Mouse (Mus musculus): ENCODE measurements at regions not wholly inside any gene's neighbourhood (a gene's known extent, or its start where the extent isn't known, plus 50 kb on each side); places are given as distances from the start of the nearest gene placed in this dataset.

- TF ChIP-seq CTCF (conservative IDR thresholded peaks at IDR 0.05): peak; percentile 30
- no peak for DNase-seq (ENCODE audit: low spot score in 2 of 2)
- Histone ChIP-seq H3K27ac (no peak overlapping the region), H3K4me3 (no peak overlapping the region)
These were observed 89.1 kb downstream of the 9330182O14Rik start for GRCm38 (mm10) chr15:40223272-40223671.

GRCm38 (mm10) chr15:40241764-40242163 is 107.6 kb downstream of the 9330182O14Rik start:
- Histone ChIP-seq H3K27ac (no peak overlapping the region), H3K4me3 (no peak overlapping the region)
- DNase-seq (ENCODE audit: low spot score in 2 of 2): no peak
- TF ChIP-seq CTCF (conservative IDR thresholded peaks at IDR 0.05): no peak

GRCm38 (mm10) chr15:40248966-40249365 is 114.8 kb downstream of the 9330182O14Rik start:
- TF ChIP-seq CTCF (conservative IDR thresholded peaks at IDR 0.05): no peak

GRCm38 (mm10) chr15:40259433-40259832 is 125.3 kb downstream of the 9330182O14Rik start:
- TF ChIP-seq CTCF (conservative IDR thresholded peaks at IDR 0.05): no peak
- Histone ChIP-seq H3K4me3 (no peak overlapping the region), H3K27ac (no peak overlapping the region)
- no peak for DNase-seq (ENCODE audit: low spot score in 2 of 2)

More at GRCm38 (mm10) chr15:40248966-40249365, 114.8 kb downstream of the 9330182O14Rik start:
- Histone ChIP-seq H3K4me3 (no peak overlapping the region), H3K27ac (no peak overlapping the region)
- DNase-seq (ENCODE audit: low spot score in 2 of 2): no peak

- no peak for DNase-seq (ENCODE audit: low spot score in 2 of 2)
- TF ChIP-seq CTCF (conservative IDR thresholded peaks at IDR 0.05): no peak
- H3K27ac ChIP-seq: no peak overlapping the region
- H3K4me3 ChIP-seq: no peak overlapping the region
These were observed 144.9 kb downstream of the 9330182O14Rik start for GRCm38 (mm10) chr15:40279021-40279420.

GRCm38 (mm10) chr15:40280551-40280950 is 146.4 kb downstream of the 9330182O14Rik start:
- TF ChIP-seq CTCF (conservative IDR thresholded peaks at IDR 0.05): no peak
- no peak overlapping the region for H3K4me3 ChIP-seq
- peak; percentile 36 to 55 for DNase-seq (ENCODE audit: low spot score in 2 of 2)
- peak overlapping the region; percentile 69 for H3K27ac ChIP-seq

GRCm38 (mm10) chr15:40281078-40281720 is 147.0 kb downstream of the 9330182O14Rik start:
- peak overlapping the region; percentile 57; the same call in 1 of the 2 replicates for H3K27ac ChIP-seq
- DNase-seq (ENCODE audit: low spot score in 2 of 2): peak in 1 of 2 experiments; percentile 13
- no peak for TF ChIP-seq CTCF (conservative IDR thresholded peaks at IDR 0.05)
- H3K4me3 ChIP-seq: no peak overlapping the region

GRCm38 (mm10) chr15:40291602-40292001 is 157.4 kb downstream of the 9330182O14Rik start:
- DNase-seq (ENCODE audit: low spot score in 2 of 2): no peak
- no peak overlapping the region for H3K27ac ChIP-seq
- no peak for TF ChIP-seq CTCF (conservative IDR thresholded peaks at IDR 0.05)
- no peak overlapping the region for H3K4me3 ChIP-seq

- Histone ChIP-seq H3K27ac (no peak overlapping the region), H3K4me3 (no peak overlapping the region)
- TF ChIP-seq CTCF (conservative IDR thresholded peaks at IDR 0.05): no peak
- DNase-seq (ENCODE audit: low spot score in 2 of 2): no peak
These were observed 178.1 kb downstream of the 9330182O14Rik start for GRCm38 (mm10) chr15:40312226-40312625.

GRCm38 (mm10) chr15:40339746-40340145 is 205.6 kb downstream of the 9330182O14Rik start:
- DNase-seq (ENCODE audit: low spot score in 2 of 2): peak in 1 of 2 experiments; percentile 4
- Histone ChIP-seq H3K4me3 (no peak overlapping the region), H3K27ac (no peak overlapping the region)
- peak; percentile 28 for TF ChIP-seq CTCF (conservative IDR thresholded peaks at IDR 0.05)

GRCm38 (mm10) chr15:40340269-40340668 is 206.1 kb downstream of the 9330182O14Rik start:
- no peak overlapping the region for H3K4me3 ChIP-seq
- H3K27ac ChIP-seq: no peak overlapping the region
- TF ChIP-seq CTCF (conservative IDR thresholded peaks at IDR 0.05): no peak
- no peak for DNase-seq (ENCODE audit: low spot score in 2 of 2)

GRCm38 (mm10) chr15:40351473-40351872 is 217.3 kb downstream of the 9330182O14Rik start:
- Histone ChIP-seq H3K27ac (no peak overlapping the region), H3K4me3 (no peak overlapping the region)
- TF ChIP-seq CTCF (conservative IDR thresholded peaks at IDR 0.05): no peak
- DNase-seq (ENCODE audit: low spot score in 2 of 2): no peak

- no peak overlapping the region for H3K27ac ChIP-seq
- no peak overlapping the region for H3K4me3 ChIP-seq
- TF ChIP-seq CTCF (conservative IDR thresholded peaks at IDR 0.05): no peak
- peak in 1 of 2 experiments; percentile 5 for DNase-seq (ENCODE audit: low spot score in 2 of 2)
These were observed 220.8 kb downstream of the 9330182O14Rik start for GRCm38 (mm10) chr15:40354802-40355487.

- H3K27ac ChIP-seq: no peak overlapping the region
- no peak overlapping the region for H3K4me3 ChIP-seq
- no peak for TF ChIP-seq CTCF (conservative IDR thresholded peaks at IDR 0.05)
- no peak for DNase-seq (ENCODE audit: low spot score in 2 of 2)
These were observed 221.9 kb downstream of the 9330182O14Rik start for GRCm38 (mm10) chr15:40356096-40356495.

Data from layer of hippocampus, adult 2 months (tissue).